Mouse (Mus musculus) ZHBTc4 (cell line): Measurements from ENCODE around the gene Klf7.
"Not testable (repeated sequence)": the region's sequence is repeated elsewhere in the genome, so short reads cannot be mapped to it uniquely, and the experiment has no call there.

Experiments used
- DNase-seq: peaks from one replicate; pipeline ENCODE4 v3.0.0-alpha.2; 2011; ENCODE audit warnings: low read depth, low spot score

Gene Klf7

GRCm38 (mm10) chr1:64121559-64122465 lies at the start of gene Klf7:
Gene Klf7 (minus strand): TSS chr1:64122282.
- DNase-seq = peak; percentile 99

- DNase-seq = no peak
These were observed 42.5 kb upstream of the Klf7 start for GRCm38 (mm10) chr1:64164526-64165062.

- DNase-seq = peak; percentile 70
These were observed 36.7 kb upstream of the Klf7 start for GRCm38 (mm10) chr1:64158766-64159165.

GRCm38 (mm10) chr1:64149185-64149584 lies 27.1 kb upstream of the Klf7 start:
- no peak for DNase-seq

GRCm38 (mm10) chr1:64142691-64143445 lies 20.8 kb upstream of the Klf7 start:
- no peak for DNase-seq

- no peak for DNase-seq
These were observed 12.4 kb upstream of the Klf7 start for GRCm38 (mm10) chr1:64134439-64134838.

GRCm38 (mm10) chr1:64126822-64127221 lies 4.7 kb upstream of the Klf7 start:
- DNase-seq = no peak

GRCm38 (mm10) chr1:64122466-64122830 lies 366 bp upstream of the Klf7 start:
- DNase-seq = no peak

- DNase-seq = no peak
These were observed 1.1 kb downstream of the Klf7 start for GRCm38 (mm10) chr1:64120811-64121515.

GRCm38 (mm10) chr1:64120421-64120810 lies 1.7 kb downstream of the Klf7 start:
- no peak for DNase-seq

GRCm38 (mm10) chr1:64119851-64120250 lies 2.2 kb downstream of the Klf7 start:
- no peak for DNase-seq

- no peak for DNase-seq
These were observed 2.7 kb downstream of the Klf7 start for GRCm38 (mm10) chr1:64119358-64119794.

GRCm38 (mm10) chr1:64118285-64119170 lies 3.6 kb downstream of the Klf7 start:
- no peak for DNase-seq

GRCm38 (mm10) chr1:64117478-64118284 lies 4.4 kb downstream of the Klf7 start:
- no peak for DNase-seq

- DNase-seq = no peak
These were observed 5.2 kb downstream of the Klf7 start for GRCm38 (mm10) chr1:64116746-64117455.

GRCm38 (mm10) chr1:64114579-64114978 lies 7.5 kb downstream of the Klf7 start:
- DNase-seq = no peak

GRCm38 (mm10) chr1:64108653-64109052 lies 13.4 kb downstream of the Klf7 start:
- not testable (repeated sequence) for DNase-seq

GRCm38 (mm10) chr1:64107526-64107925 lies 14.6 kb downstream of the Klf7 start:
- no peak for DNase-seq

GRCm38 (mm10) chr1:64106127-64106526 lies 16.0 kb downstream of the Klf7 start:
- no peak for DNase-seq
